Mouse (Mus musculus): Measurements from ENCODE around the gene Alox12.

DNA sequence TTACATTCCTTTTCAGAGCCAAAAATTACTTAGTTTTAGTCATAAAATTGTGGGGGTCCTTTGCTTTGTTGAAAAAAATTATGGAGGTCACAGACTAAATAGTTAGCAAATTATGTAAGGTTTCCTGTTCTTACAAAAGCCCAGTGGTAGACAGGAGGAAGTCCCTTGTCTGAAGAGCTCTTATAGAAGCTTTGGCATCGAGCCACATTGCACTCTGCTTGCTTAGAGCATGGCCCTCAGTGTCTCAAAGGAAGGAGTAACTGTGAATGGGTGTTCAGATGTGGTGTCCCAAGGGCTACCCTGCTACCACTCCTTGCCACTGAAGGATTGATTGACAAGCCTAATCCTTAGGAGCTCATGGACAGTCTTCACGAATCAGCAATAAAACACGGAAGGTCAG lies 25.3 kb upstream of the Alox12 start:
- TF ChIP-seq POLR2A (IDR thresholded peaks at IDR 0.05; ENCODE audit: borderline replicate concordance, control insufficient read depth, low read depth, low read length), result no peak
- TF ChIP-seq CTCF (IDR thresholded peaks at IDR 0.05; ENCODE audit: control insufficient read depth, insufficient read depth, low read length), result no peak
